Comparison of ENCODE assay signal across 30 mouse cellular contexts in genomic region chr3:144985890-144986289, GRCm38 (mm10). TPM values are rescaled to one million over a fixed set of nuclear protein-coding genes. Genes with fewer than 3 reads are reported as not detected.
"Had no signal": no experiment of that assay in that cellular context is flagged by ENCODE, and none has a peak within 500 bp of the region (broad histone marks: within the 10 kb centered on the region; RNA-seq: fewer than 3 reads in every experiment).

No protein-coding gene starts in this region.

- H3K4me1 ChIP-seq: heart, embryonic 10.5 days; heart, embryonic 12.5 days; hindbrain, embryonic 10.5 days; hindbrain, embryonic 12.5 days; intestine, embryonic 15.5 days; kidney, embryonic 15.5 days; limb, embryonic 10.5 days; limb, embryonic 12.5 days; liver, embryonic 13.5 days; liver, embryonic 15.5 days had no signal

- H3K4me3 ChIP-seq: heart, embryonic 10.5 days; heart, embryonic 12.5 days; hindbrain, embryonic 10.5 days; hindbrain, embryonic 12.5 days; intestine, embryonic 15.5 days; kidney, embryonic 15.5 days; left cerebral cortex, adult 2 months; limb, embryonic 10.5 days; limb, embryonic 12.5 days; liver, embryonic 13.5 days; liver, embryonic 15.5 days had no signal

- H3K27ac ChIP-seq: heart, embryonic 10.5 days; hindbrain, embryonic 10.5 days; hindbrain, embryonic 12.5 days; hindbrain, embryonic 14.5 days; intestine, embryonic 15.5 days; kidney, embryonic 15.5 days; kidney, postnatal 0 days; left cerebral cortex, adult 2 months; limb, embryonic 10.5 days; limb, embryonic 12.5 days; liver, embryonic 13.5 days; liver, embryonic 15.5 days had no signal

- H3K9ac ChIP-seq: heart, embryonic 12.5 days; hindbrain, embryonic 12.5 days; hindbrain, embryonic 14.5 days; intestine, embryonic 15.5 days; kidney, embryonic 15.5 days; limb, embryonic 12.5 days; liver, embryonic 13.5 days; liver, embryonic 15.5 days had no signal

- H3K27me3 ChIP-seq: heart, embryonic 12.5 days; hindbrain, embryonic 12.5 days; intestine, embryonic 15.5 days; kidney, embryonic 15.5 days; limb, embryonic 12.5 days; liver, embryonic 13.5 days; liver, embryonic 15.5 days had no signal

- H3K36me3 ChIP-seq: heart, embryonic 10.5 days; heart, embryonic 12.5 days; hindbrain, embryonic 10.5 days; hindbrain, embryonic 12.5 days; intestine, embryonic 15.5 days; kidney, embryonic 15.5 days; limb, embryonic 10.5 days; limb, embryonic 12.5 days; liver, embryonic 13.5 days; liver, embryonic 15.5 days had no signal

- H3K9me3 ChIP-seq: heart, embryonic 10.5 days; heart, embryonic 12.5 days; hindbrain, embryonic 10.5 days; hindbrain, embryonic 12.5 days; intestine, embryonic 15.5 days; kidney, embryonic 15.5 days; limb, embryonic 10.5 days; limb, embryonic 12.5 days; liver, embryonic 13.5 days; liver, embryonic 15.5 days had no signal

- DNase-seq: gastrocnemius, postnatal 14 days; gastrocnemius, postnatal 36 days; heart, adult 18-20 months; heart, postnatal 10 days; heart, postnatal 4 days; kidney, adult 2 months; kidney, adult 9 months; kidney, postnatal 14 days; kidney, postnatal 36 days; layer of hippocampus, adult 9-11 months; liver; liver, embryonic 13.5 days had no signal

RNA-seq across cellular contexts. Expression of gene Clca4a, which starts 11.0 kb away (rescaled TPM):
- polyA plus RNA-seq: gonadal fat pad, adult 2 months; heart, embryonic 12.5 days; heart, embryonic 14.5 days; hindbrain, embryonic 10.5 days; hindbrain, embryonic 12.5 days; hindbrain, embryonic 14.5 days; hindbrain, embryonic 16.5 days; inflammation-experienced regulatory T-cells, adult 6 months; intestine, embryonic 15.5 days; kidney, adult 2 months; kidney, embryonic 15.5 days; kidney, postnatal 0 days; limb, embryonic 10.5 days; limb, embryonic 12.5 days; limb, embryonic 14.5 days; liver, embryonic 11.5 days; liver, embryonic 13.5 days; liver, embryonic 15.5 days had no signal

RNA-seq across cellular contexts. Expression of gene Clca1, which starts 46.7 kb away (rescaled TPM):
- polyA plus RNA-seq: heart, embryonic 12.5 days; hindbrain, embryonic 10.5 days; hindbrain, embryonic 12.5 days; hindbrain, embryonic 14.5 days; hindbrain, embryonic 16.5 days; inflammation-experienced regulatory T-cells, adult 6 months; kidney, postnatal 0 days; limb, embryonic 12.5 days; liver, embryonic 11.5 days; liver, embryonic 13.5 days had no signal

RNA-seq across cellular contexts. Expression of gene Clca4b, which starts 53.6 kb away (rescaled TPM):
- polyA plus RNA-seq: heart, embryonic 10.5 days; heart, embryonic 12.5 days; heart, embryonic 14.5 days; hindbrain, embryonic 10.5 days; hindbrain, embryonic 12.5 days; hindbrain, embryonic 14.5 days; hindbrain, embryonic 16.5 days; inflammation-experienced regulatory T-cells, adult 6 months; kidney, embryonic 15.5 days; limb, embryonic 10.5 days; limb, embryonic 12.5 days; limb, embryonic 14.5 days; liver, embryonic 11.5 days; liver, embryonic 13.5 days; liver, embryonic 15.5 days had no signal
